Mouse (Mus musculus) megakaryocyte, embryonic 14.5 days (primary cell): ENCODE measurements around the gene Mtfr1l.

Experiments
- FLI1 ChIP-seq: IDR thresholded peaks from 2 replicates; pipeline ENCODE4 v1.6.1; 2012; ENCODE audit warnings: low read length, inconsistent platforms, mixed read lengths
- GATA1 ChIP-seq: IDR thresholded peaks from 3 replicates; pipeline ENCODE4 v1.6.1; 2012; ENCODE audit warnings: mixed read lengths, low read length, inconsistent platforms, borderline replicate concordance

DNA sequence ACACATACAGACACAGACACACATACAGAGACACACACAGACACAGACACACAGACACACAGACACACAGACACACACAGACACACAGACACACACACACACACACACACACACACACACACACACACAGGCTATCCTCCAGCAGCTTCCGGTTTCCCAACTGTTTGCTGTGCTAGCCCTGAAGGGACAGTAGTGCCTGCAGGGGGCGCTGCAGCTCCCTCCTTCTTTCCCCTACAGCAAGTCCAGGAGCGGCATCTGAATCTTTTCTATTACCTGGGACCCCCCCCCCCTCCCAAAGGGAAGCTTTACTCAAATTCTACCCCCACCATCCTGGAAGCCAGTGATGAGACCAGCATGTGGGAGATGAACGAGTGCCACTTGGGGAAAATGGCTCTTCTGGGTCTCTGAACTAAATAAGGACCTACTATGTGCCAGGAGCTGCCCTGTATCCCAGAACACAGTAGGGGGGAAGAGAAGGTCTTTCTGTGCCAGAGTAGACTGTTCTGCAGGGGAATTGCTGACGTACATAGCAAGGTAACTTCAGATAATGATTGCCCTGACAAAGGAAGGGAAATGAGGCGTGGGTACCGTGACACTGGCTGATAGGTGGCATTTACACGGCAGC is 20.9 kb upstream of the Mtfr1l start:
- TF ChIP-seq GATA1: no peak
- no peak for TF ChIP-seq FLI1
